Mouse (Mus musculus) layer of hippocampus, postnatal 36 days (tissue): Measurements from ENCODE around the gene Gm49353. TPM values are rescaled to one million over a fixed set of nuclear protein-coding genes. Genes with fewer than 3 reads are reported as not detected.

ENCODE experiments used
- total RNA-seq, 2 experiments: library from RNA; stranded (reverse); gene quantifications; 2 replicates each; pipeline ENCODE4 v1.2.3; 2021

The Gm49353 gene
- total RNA-seq, 2 experiments from 2014 or later, result 27.7 to 29.2 TPM

Other genes with a start within 250 kb of the Gm49353 start
- gene 2310057J18Rik, start 212.7 kb upstream of the Gm49353 start, total RNA-seq, result not detected
- gene Soga3, start 55.1 kb upstream of the Gm49353 start, total RNA-seq, result 100 to 1,000 TPM; 168 to 172 TPM
- 10 to 100 TPM; 84.9 to 93.0 TPM for gene 9330159F19Rik, start 12.7 kb downstream of the Gm49353 start, total RNA-seq
- gene Echdc1, start 114.2 kb downstream of the Gm49353 start, total RNA-seq, result 10 to 100 TPM; 34.6 to 43.4 TPM
- 100 to 1,000 TPM; 104 to 107 TPM for gene Rnf146, start 163.5 kb downstream of the Gm49353 start, total RNA-seq